Mouse (Mus musculus): ENCODE results near the gene Tfe3. TPM values are rescaled to one million over a fixed set of nuclear protein-coding genes. Genes with fewer than 3 reads are reported as not detected.
A peak's percentile ranks its signal among the peaks of the same experiment; 100 is the strongest.
"Not testable (repeated sequence)": the region's sequence is repeated elsewhere in the genome, so short reads cannot be mapped to it uniquely, and the experiment has no call there.

Gene Tfe3
- 4.7 and 9.4 TPM in 2 replicates for total RNA-seq (2014; rRNA removed)
- 15.6 and 17.0 TPM in 2 replicates for polyA plus RNA-seq (2012; rRNA removed)

DNA sequence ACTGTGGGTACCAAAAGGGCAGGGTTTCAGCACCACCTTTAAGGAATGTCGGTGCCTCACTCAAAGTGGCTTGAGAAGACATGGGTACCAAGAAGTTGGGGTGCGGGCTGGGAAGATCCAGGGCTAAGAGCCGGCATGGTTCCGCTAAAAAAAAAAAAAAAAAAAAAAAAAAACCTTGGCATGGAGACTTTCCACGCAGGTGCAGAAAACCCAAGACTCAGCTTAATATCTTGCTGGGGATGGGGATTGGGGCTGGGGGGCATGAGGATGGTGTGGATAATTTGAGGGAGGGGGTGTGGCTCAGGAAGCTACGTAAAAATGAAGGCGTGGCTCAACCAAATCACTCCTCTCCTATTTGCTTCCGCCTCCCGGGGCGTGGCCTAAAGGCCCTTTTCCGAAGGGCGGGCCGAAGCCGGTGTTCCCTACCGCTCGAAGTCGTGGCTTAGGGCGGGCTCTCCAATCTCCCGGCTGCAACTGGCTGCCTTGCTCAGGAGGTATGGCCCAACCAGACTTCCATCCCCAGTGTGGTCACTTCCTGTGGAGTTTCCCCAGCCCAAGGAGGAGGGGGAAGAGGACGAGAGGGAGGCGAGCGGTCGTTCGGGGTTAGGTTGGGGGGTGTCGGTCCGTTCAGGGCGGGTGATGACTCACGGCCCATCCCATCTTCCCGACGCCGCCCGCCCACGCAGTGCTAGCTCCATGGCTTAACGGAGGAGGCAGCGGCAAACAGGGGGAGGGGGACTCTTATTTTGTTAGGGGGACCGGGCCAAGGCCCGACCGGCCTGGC lies at the start of gene Tfe3:
Gene Tfe3 (plus strand): TSS at position 424 of the 784 bp plus-strand sequence.
- Histone ChIP-seq H3K9ac (ENCODE audit: low read depth, low read length) (peak within 1 kb of the TSS; percentile 88), H3K27ac (replicated peaks; ENCODE audit: insufficient read depth, low read depth, low read length) (peak within 1 kb of the TSS; percentile 82), H3K79me2 (ENCODE audit: control insufficient read depth, insufficient read depth, low read length) (no peaks in the 10 kb centered on the region; the same call in 1 of the 2 replicates), H3K4me1 (ENCODE audit: control insufficient read depth, insufficient read depth, low read length) (peaks cover 13% of the 10 kb centered on the region), H3K27me3 (ENCODE audit: control insufficient read depth, insufficient read depth, low read length) (no peaks in the 10 kb centered on the region), H3K4me3 (ENCODE audit: insufficient read depth, low read depth, low read length) (peak within 1 kb of the TSS; percentile 76), H3K36me3 (ENCODE audit: control insufficient read depth, insufficient read depth, low read length) (peaks cover 7% of the 10 kb centered on the region)
- DNase-seq (ENCODE audit: extremely low read depth, low read depth, low spot score), result peak; percentile 93
- TF ChIP-seq POLR2A (IDR thresholded peaks at IDR 0.05; ENCODE audit: extremely low read depth, insufficient read depth, low read length) (peak; percentile 68), CTCF (IDR thresholded peaks at IDR 0.05; ENCODE audit: low read depth, low read length) (no peak)
- under 1% methylated on average over 35 of the region's 38 CpGs for WGBS

DNA sequence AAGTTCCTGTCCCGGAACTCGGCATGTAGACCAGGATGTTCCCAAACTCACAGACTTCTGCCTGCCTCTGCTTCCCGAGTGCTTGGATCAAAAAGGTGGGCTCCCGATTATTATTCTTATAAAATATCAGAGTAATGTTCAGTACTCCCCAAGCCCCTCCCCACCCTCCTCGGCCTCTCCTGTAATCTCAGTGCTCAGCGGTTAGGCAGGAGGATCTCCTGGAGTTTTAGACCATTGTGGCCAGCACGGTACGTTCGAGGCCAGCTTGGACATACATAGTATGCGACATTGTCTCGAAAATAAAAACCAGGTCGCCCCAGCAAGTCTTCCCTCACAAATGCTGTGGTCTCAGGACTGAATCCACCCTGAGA lies 48.6 kb upstream of the Tfe3 start:
- H3K79me2 ChIP-seq (ENCODE audit: control insufficient read depth, insufficient read depth, low read length); H3K36me3 ChIP-seq (ENCODE audit: control insufficient read depth, insufficient read depth, low read length); DNase-seq (ENCODE audit: extremely low read depth, low read depth, low spot score); H3K4me1 ChIP-seq (ENCODE audit: control insufficient read depth, insufficient read depth, low read length); H3K27me3 ChIP-seq (ENCODE audit: control insufficient read depth, insufficient read depth, low read length): not testable (repeated sequence)
- Histone ChIP-seq H3K27ac (replicated peaks; ENCODE audit: insufficient read depth, low read depth, low read length) (peak overlapping the region; percentile 65; the same call in 1 of the 2 replicates), H3K4me3 (ENCODE audit: insufficient read depth, low read depth, low read length) (peak overlapping the region; percentile 53), H3K9ac (ENCODE audit: low read depth, low read length) (peak overlapping the region; percentile 57; the same call in 1 of the 2 replicates)
- 6% methylated on average over 6 of the region's 12 CpGs for WGBS

GRCm38 (mm10) chrX:7714135-7714899 lies 48.0 kb upstream of the Tfe3 start, which contains the start of gene Wdr45:
Gene Wdr45, plus strand, starts transcription at chrX:7714333.
- peak within 1 kb of the TSS; percentile 82 for H3K27ac ChIP-seq (replicated peaks; ENCODE audit: insufficient read depth, low read depth, low read length)
- H3K27me3 ChIP-seq (ENCODE audit: control insufficient read depth, insufficient read depth, low read length); H3K79me2 ChIP-seq (ENCODE audit: control insufficient read depth, insufficient read depth, low read length); H3K4me1 ChIP-seq (ENCODE audit: control insufficient read depth, insufficient read depth, low read length); H3K36me3 ChIP-seq (ENCODE audit: control insufficient read depth, insufficient read depth, low read length): not testable (repeated sequence)
- H3K4me3 ChIP-seq (ENCODE audit: insufficient read depth, low read depth, low read length), result peak within 1 kb of the TSS; percentile 53
- H3K9ac ChIP-seq (ENCODE audit: low read depth, low read length), result peak within 1 kb of the TSS; percentile 83
- DNase-seq (ENCODE audit: extremely low read depth, low read depth, low spot score), result peak; percentile 89
- under 1% methylated on average over 24 of the region's 60 CpGs for WGBS

DNA sequence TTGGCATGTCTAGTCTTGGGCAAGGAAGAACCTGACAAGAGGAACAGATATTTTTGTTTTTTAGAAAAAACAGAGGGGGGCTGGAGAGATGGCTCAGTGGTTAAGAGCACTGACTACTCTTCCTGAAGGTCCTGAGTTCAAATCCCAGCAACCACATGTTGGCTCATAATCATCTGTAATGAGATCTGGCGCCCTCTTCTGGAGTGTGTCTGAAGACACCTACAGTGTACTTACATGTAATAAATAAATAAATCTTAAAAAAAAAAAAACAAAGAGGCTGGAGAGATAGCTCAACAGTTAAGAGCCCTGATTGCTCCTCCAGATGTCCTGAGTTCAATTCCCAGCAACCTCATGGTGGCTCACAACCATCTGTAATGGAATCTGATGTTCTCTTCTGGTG lies 46.3 kb upstream of the Tfe3 start:
- not testable (repeated sequence) for H3K36me3 ChIP-seq (ENCODE audit: control insufficient read depth, insufficient read depth, low read length); H3K27me3 ChIP-seq (ENCODE audit: control insufficient read depth, insufficient read depth, low read length); H3K9ac ChIP-seq (ENCODE audit: low read depth, low read length); H3K27ac ChIP-seq (replicated peaks; ENCODE audit: insufficient read depth, low read depth, low read length); H3K4me3 ChIP-seq (ENCODE audit: insufficient read depth, low read depth, low read length); H3K79me2 ChIP-seq (ENCODE audit: control insufficient read depth, insufficient read depth, low read length); H3K4me1 ChIP-seq (ENCODE audit: control insufficient read depth, insufficient read depth, low read length); DNase-seq (ENCODE audit: extremely low read depth, low read depth, low spot score)
- 80% methylated on average over 1 of the region's 1 CpGs for WGBS

GRCm38 (mm10) chrX:7721514-7722281 lies 40.7 kb upstream of the Tfe3 start, which contains the start of gene Gm45208:
Gene Gm45208, plus strand, starts transcription at chrX:7722245.
- Histone ChIP-seq H3K4me1 (ENCODE audit: control insufficient read depth, insufficient read depth, low read length) (no peaks in the 10 kb centered on the region), H3K79me2 (ENCODE audit: control insufficient read depth, insufficient read depth, low read length) (peaks cover 3% of the 10 kb centered on the region; the same call in 1 of the 2 replicates), H3K36me3 (ENCODE audit: control insufficient read depth, insufficient read depth, low read length) (peaks cover 2% of the 10 kb centered on the region; the same call in 1 of the 2 replicates), H3K4me3 (ENCODE audit: insufficient read depth, low read depth, low read length) (peak within 1 kb of the TSS; percentile 86), H3K27ac (replicated peaks; ENCODE audit: insufficient read depth, low read depth, low read length) (peak within 1 kb of the TSS; percentile 98), H3K9ac (ENCODE audit: low read depth, low read length) (peak within 1 kb of the TSS; percentile 83), H3K27me3 (ENCODE audit: control insufficient read depth, insufficient read depth, low read length) (no peaks in the 10 kb centered on the region)
- TF ChIP-seq POLR2A (IDR thresholded peaks at IDR 0.05; ENCODE audit: extremely low read depth, insufficient read depth, low read length), result no peak
- no peak for TF ChIP-seq CTCF (IDR thresholded peaks at IDR 0.05; ENCODE audit: low read depth, low read length)
- DNase-seq (ENCODE audit: extremely low read depth, low read depth, low spot score), result peak; percentile 83
- WGBS, result 4% methylated on average over 22 of the region's 22 CpGs
